Mouse (Mus musculus) forebrain, embryonic 11.5 days (tissue): ENCODE measurements around the gene Rplp2. TPM values are rescaled to one million over a fixed set of nuclear protein-coding genes. Genes with fewer than 3 reads are reported as not detected.

Source experiments
- ATAC-seq: fragments of 200-750 bp; cut with Nextera tagmentation; replicated peaks from 2 replicates; pipeline ENCODE4 v1.8.0; 2017; ENCODE audit warnings: moderate TSS enrichment; ENCODE audit not compliant: low FRiP score
- DNase-seq: peaks from one replicate; pipeline ENCODE4 v3.0.0-alpha.2; 2017; ENCODE audit warnings: low spot score
- H3K27ac ChIP-seq: fragments of 300-500 bp; sonication (generic); 2 replicates; pipeline ENCODE4 v1.5.1; 2014; ENCODE audit warnings: low read depth, low read length
- H3K27me3 ChIP-seq: fragments of 300-500 bp; sonication (generic); 2 replicates; pipeline ENCODE4 v1.6.1; 2014; ENCODE audit warnings: mild to moderate bottlenecking, low read length, mixed read lengths; ENCODE audit not compliant: control insufficient read depth, insufficient read depth
- H3K36me3 ChIP-seq: fragments of 300-500 bp; sonication (generic); 2 replicates; pipeline ENCODE4 v1.6.1; 2014; ENCODE audit warnings: mild to moderate bottlenecking, low read length, moderate library complexity, mixed read lengths; ENCODE audit not compliant: control insufficient read depth, insufficient read depth
- H3K4me1 ChIP-seq: fragments of 300-500 bp; sonication (generic); replicated peaks from 2 replicates; pipeline ENCODE4 v1.6.1; 2014; ENCODE audit warnings: low read length, mixed read lengths; ENCODE audit not compliant: control insufficient read depth, insufficient read depth
- H3K4me2 ChIP-seq: fragments of 300-500 bp; sonication (generic); 2 replicates; pipeline ENCODE4 v1.6.1; 2014; ENCODE audit warnings: low read depth, mild to moderate bottlenecking, low read length, moderate library complexity, mixed read lengths; ENCODE audit not compliant: severe bottlenecking
- H3K4me3 ChIP-seq: fragments of 300-500 bp; sonication (generic); 2 replicates; pipeline ENCODE4 v1.5.1; 2014; ENCODE audit warnings: low read depth, low read length
- H3K9ac ChIP-seq: fragments of 300-500 bp; sonication (generic); 2 replicates; pipeline ENCODE4 v1.6.1; 2014; ENCODE audit warnings: low read length
- H3K9me3 ChIP-seq: fragments of 300-500 bp; sonication (generic); 2 replicates; pipeline ENCODE4 v1.6.1; 2016; ENCODE audit warnings: low read length, mixed read lengths; ENCODE audit not compliant: control insufficient read depth
- WGBS: fragments of 180-500 bp; shearing (Covaris S2); extraction: QIAGEN DNeasy Blood & Tissue Kit; methylation state at CpG from one replicate; pipeline ENCODE4 v1.1.7; 2014; 5-methylcytosine and 5-hydroxymethylcytosine counted together
- polyA plus RNA-seq: library from polyadenylated mRNA; unstranded; fragments of >200 nt; fragmentation: Nextera tagmentation; extraction: Ambion mirVana; gene quantifications from 2 replicates; pipeline ENCODE4 v1.2.1, GENCODE M21; 2014

Gene Rplp2
- polyA plus RNA-seq, 1 experiment from 2014 or later = 968 TPM

DNA sequence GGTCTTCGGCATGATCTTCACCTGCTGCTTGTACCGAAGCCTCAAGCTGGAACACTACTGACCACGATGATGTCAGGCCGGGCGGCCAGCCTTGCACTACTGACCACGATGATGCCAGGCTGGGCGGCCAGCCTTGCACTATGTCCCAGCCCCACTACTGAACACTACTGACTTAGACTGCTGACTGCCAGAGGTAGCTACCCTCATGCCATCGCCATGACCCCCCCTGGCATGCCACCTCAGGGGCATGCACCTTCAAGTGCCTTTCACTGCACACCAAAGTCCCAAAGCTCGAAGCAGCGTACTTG is 23.4 kb downstream of the Rplp2 start:
- Histone ChIP-seq H3K27ac (no peak overlapping the region), H3K9ac (no peak overlapping the region), H3K4me1 (peaks cover 27% of the 10 kb centered on the region), H3K4me2 (no peak overlapping the region), H3K36me3 (peaks cover 3% of the 10 kb centered on the region), H3K9me3 (no peaks in the 10 kb centered on the region), H3K4me3 (no peak overlapping the region), H3K27me3 (peaks cover 11% of the 10 kb centered on the region)
- ATAC-seq (no peak), DNase-seq (no peak)
- WGBS = 96% methylated on average over 10 of the region's 10 CpGs

- Histone ChIP-seq H3K27me3 (peaks cover 11% of the 10 kb centered on the region), H3K27ac (no peak overlapping the region), H3K36me3 (peaks cover 3% of the 10 kb centered on the region), H3K4me3 (no peak overlapping the region), H3K4me1 (peaks cover 34% of the 10 kb centered on the region), H3K9me3 (no peaks in the 10 kb centered on the region), H3K4me2 (no peak overlapping the region), H3K9ac (no peak overlapping the region)
- DNase-seq = no peak
- WGBS = 85% methylated on average over 1 of the region's 1 CpGs
- no peak for ATAC-seq
Observed at GRCm38 (mm10) chr7:141471236-141471635, 24.1 kb downstream of the Rplp2 start.

GRCm38 (mm10) chr7:141472226-141472625 is 25.1 kb downstream of the Rplp2 start:
- Histone ChIP-seq H3K9me3 (no peaks in the 10 kb centered on the region), H3K9ac (no peak overlapping the region), H3K27me3 (peaks cover 10% of the 10 kb centered on the region), H3K36me3 (peaks cover 3% of the 10 kb centered on the region), H3K4me2 (no peak overlapping the region), H3K4me3 (no peak overlapping the region), H3K4me1 (peaks cover 30% of the 10 kb centered on the region), H3K27ac (no peak overlapping the region)
- no peak for DNase-seq
- no peak for ATAC-seq
- WGBS = 88% methylated on average over 6 of the region's 6 CpGs

GRCm38 (mm10) chr7:141472763-141473162 is 25.6 kb downstream of the Rplp2 start:
- H3K27ac ChIP-seq = no peak overlapping the region
- peaks cover 12% of the 10 kb centered on the region for H3K27me3 ChIP-seq
- H3K9ac ChIP-seq = no peak overlapping the region
- H3K9me3 ChIP-seq = no peaks in the 10 kb centered on the region
- peaks cover 30% of the 10 kb centered on the region for H3K4me1 ChIP-seq
- DNase-seq (no peak), ATAC-seq (no peak)
- peaks cover 3% of the 10 kb centered on the region for H3K36me3 ChIP-seq
- no peak overlapping the region for H3K4me3 ChIP-seq
- H3K4me2 ChIP-seq = no peak overlapping the region
- 93% methylated on average over 6 of the region's 6 CpGs for WGBS

GRCm38 (mm10) chr7:141474160-141474559 is 27.0 kb downstream of the Rplp2 start:
- ATAC-seq = no peak
- Histone ChIP-seq H3K27ac (no peak overlapping the region), H3K27me3 (peaks cover 12% of the 10 kb centered on the region), H3K4me1 (peaks cover 19% of the 10 kb centered on the region), H3K36me3 (peaks cover 3% of the 10 kb centered on the region), H3K4me3 (peak overlapping the region; percentile 78), H3K9ac (peak overlapping the region; percentile 91), H3K9me3 (no peaks in the 10 kb centered on the region), H3K4me2 (peak overlapping the region; percentile 94)
- DNase-seq = no peak
- WGBS = 12% methylated on average over 5 of the region's 5 CpGs

DNA sequence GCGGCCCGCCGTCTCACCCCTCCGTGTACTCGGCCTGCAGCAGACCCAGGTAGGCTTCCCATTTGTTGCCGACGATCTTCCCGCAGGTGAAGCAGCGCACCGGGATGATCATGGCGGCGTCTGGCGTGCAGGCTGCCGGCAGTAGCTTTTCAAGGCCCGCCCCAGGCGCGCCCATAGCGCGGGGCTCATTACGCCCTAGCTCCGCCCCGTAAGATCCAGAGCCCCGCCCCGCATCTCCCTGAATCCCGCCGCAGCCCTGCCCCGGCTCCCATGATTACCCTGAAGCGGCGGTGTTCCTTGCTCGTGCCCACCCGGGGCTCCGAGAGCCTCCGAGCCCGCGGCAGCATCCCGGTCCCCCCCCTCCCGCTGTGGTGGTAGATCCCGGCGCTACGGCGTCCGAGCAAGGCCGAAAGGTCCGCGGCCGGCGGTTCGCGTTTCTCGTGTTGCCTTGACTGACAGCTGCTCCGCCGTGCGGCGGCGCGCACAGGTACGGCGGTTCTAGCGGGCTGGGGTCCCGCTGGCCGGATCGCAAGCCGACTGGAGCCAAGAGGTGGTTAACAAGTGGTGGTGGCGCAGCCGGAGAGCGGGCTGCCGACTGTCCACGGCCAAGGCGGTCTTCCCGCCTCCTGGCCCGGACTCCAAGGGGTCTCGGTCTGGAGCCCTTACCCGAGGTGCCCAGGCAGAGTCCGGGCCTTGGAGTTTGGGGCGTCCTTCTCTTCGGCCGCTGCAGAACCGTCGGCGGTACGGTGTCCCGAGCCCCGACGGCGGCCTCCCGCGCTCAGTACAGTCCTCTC is 28.0 kb downstream of the Rplp2 start, which contains the start of the genes Polr2l and Tspan4:
Gene Polr2l (minus strand): TSS at position 122 of the 794 bp plus-strand sequence.
Gene Tspan4 (plus strand): TSS at position 230 of the 794 bp plus-strand sequence.
- Histone ChIP-seq H3K9me3 (no peaks in the 10 kb centered on the region), H3K27me3 (peaks cover 12% of the 10 kb centered on the region), H3K4me1 (peaks cover 16% of the 10 kb centered on the region), H3K36me3 (peaks cover 3% of the 10 kb centered on the region), H3K9ac (peak within 1 kb of the TSS; percentile 91), H3K4me3 (peak within 1 kb of the TSS; percentile 78), H3K27ac (peak within 1 kb of the TSS; percentile 62; the same call in 1 of the 2 replicates), H3K4me2 (peak within 1 kb of the TSS; percentile 94)
- peak; percentile 85 for ATAC-seq
- under 1% methylated on average over 84 of the region's 87 CpGs for WGBS
- peak; percentile 91 for DNase-seq

DNA sequence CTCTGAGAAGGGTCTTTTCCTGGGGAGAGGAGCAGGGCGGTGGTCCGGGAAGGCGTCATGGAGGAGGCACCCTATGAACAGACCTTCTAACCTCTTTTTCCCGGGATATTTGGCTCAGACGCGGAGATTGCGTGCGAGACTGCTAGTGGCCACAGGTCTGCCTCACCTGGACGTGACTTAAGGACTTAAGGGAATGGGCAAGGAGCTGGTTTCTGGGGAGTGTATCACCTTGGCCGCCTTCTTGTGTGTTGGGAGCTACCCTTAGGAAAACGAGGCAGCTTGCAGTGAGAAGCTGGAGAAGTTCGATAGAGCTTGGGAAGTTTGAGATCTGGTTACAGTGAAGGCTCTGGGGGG is 28.6 kb downstream of the Rplp2 start:
- no peak for ATAC-seq
- Histone ChIP-seq H3K27me3 (peaks cover 12% of the 10 kb centered on the region), H3K9ac (peak overlapping the region; percentile 91), H3K27ac (no peak overlapping the region), H3K9me3 (no peaks in the 10 kb centered on the region), H3K4me2 (peak overlapping the region; percentile 94), H3K36me3 (peaks cover 3% of the 10 kb centered on the region), H3K4me3 (peak overlapping the region; percentile 78), H3K4me1 (peaks cover 16% of the 10 kb centered on the region)
- 1% methylated on average over 12 of the region's 12 CpGs for WGBS
- DNase-seq = no peak

DNA sequence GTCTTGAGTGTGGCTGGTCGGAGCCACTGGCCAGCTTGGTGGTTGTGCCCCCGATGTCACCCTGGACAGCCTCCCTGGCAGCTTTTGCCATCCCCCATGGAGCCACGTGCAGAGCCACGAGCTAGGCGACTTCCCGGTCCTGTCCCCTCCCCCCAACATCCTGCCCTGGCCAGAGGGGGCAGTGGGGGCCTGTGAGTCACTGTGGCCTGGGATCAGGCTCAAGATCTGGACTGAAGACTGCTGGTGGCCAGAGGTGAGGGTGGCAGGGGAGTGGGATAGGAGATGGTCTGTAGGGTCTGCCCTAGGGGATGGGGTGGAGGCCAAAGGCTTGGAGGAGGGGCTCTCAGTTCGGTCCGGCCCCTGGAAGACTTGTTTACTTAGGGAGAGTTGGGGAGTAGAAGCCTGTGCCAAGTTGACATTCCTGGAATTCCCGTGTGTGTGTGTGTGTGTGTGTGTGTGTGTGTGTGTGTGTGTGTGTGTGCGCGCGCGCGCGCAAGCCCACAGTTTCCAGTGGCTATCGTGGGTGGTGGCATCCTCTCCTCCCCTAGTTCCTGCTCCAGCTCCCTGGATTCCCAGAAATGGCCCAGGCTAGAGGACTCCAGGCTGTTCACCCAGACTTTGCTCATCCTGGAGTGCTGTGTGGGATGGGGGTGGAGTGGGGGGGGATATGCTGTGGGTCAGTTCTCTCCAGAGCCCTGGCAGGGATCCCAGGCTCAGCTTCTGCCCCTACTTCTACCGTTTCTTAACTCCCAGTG is 29.2 kb downstream of the Rplp2 start:
- peak; percentile 74 for DNase-seq
- Histone ChIP-seq H3K36me3 (peaks cover 3% of the 10 kb centered on the region), H3K27ac (no peak overlapping the region), H3K4me1 (peaks cover 16% of the 10 kb centered on the region), H3K27me3 (peaks cover 12% of the 10 kb centered on the region), H3K4me2 (peak overlapping the region; percentile 94), H3K9ac (no peak overlapping the region; the same call in 1 of the 2 replicates), H3K9me3 (no peaks in the 10 kb centered on the region), H3K4me3 (peak overlapping the region; percentile 78)
- WGBS = 4% methylated on average over 16 of the region's 17 CpGs
- 0 out of 2 replicates have a peak, but pooled peaks have one; percentile 6 for ATAC-seq
